Mouse (Mus musculus): ENCODE measurements around the gene Ncmap.

DNA sequence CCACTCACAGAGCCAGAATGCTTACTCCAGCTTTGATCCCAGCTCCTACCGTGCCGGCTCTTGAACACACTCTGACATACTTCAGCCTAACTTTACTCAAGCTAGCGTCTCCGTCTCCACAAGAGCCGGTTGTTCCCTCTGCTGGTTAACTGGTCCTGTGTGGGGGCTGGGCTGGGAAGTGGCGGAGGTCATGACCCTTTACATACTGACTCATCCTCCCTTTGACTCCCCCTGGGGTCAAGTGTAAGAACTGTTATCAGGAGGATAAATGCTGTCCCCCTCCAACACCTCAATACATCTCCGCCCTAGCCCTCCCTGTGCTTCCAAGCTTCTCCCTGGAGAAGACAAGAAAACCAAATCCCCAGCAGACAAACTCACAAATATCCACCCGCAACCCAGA is 16.7 kb downstream of the Ncmap start:
- TF ChIP-seq CTCF (IDR thresholded peaks at IDR 0.05; ENCODE audit: low read depth) (no peak), EP300 (IDR thresholded peaks at IDR 0.05; ENCODE audit: low read depth) (no peak)
